Mouse (Mus musculus) embryonic facial prominence, embryonic 12.5 days (tissue): ENCODE results near the gene Serpinb5. TPM values are rescaled to one million over a fixed set of nuclear protein-coding genes. Genes with fewer than 3 reads are reported as not detected.
"Not testable (repeated sequence)": the region's sequence is repeated elsewhere in the genome, so short reads cannot be mapped to it uniquely, and the experiment has no call there.

Experiments used
- ATAC-seq: fragments of 200-750 bp; cut with Nextera tagmentation; 2 replicates; pipeline ENCODE4 v1.8.0; 2017; ENCODE audit not compliant: insufficient number of reproducible peaks, insufficient read depth, low FRiP score, low TSS enrichment
- H3K27ac ChIP-seq: fragments of 300-500 bp; sonication (generic); 2 replicates; pipeline ENCODE4 v1.5.1; 2016; ENCODE audit warnings: mild to moderate bottlenecking
- H3K27me3 ChIP-seq: fragments of 300-500 bp; sonication (generic); 2 replicates; pipeline ENCODE4 v1.6.1; 2016; ENCODE audit warnings: mild to moderate bottlenecking, moderate library complexity
- H3K36me3 ChIP-seq: fragments of 300-500 bp; sonication (generic); 2 replicates; pipeline ENCODE4 v1.6.1; 2016; ENCODE audit warnings: mild to moderate bottlenecking
- H3K4me1 ChIP-seq: fragments of 300-500 bp; sonication (generic); 2 replicates; pipeline ENCODE4 v1.6.1; 2016
- H3K4me2 ChIP-seq: fragments of 300-500 bp; sonication (generic); replicated peaks from 2 replicates; pipeline ENCODE4 v1.6.1; 2016; ENCODE audit warnings: mild to moderate bottlenecking, moderate library complexity
- H3K4me3 ChIP-seq: fragments of 300-500 bp; sonication (generic); 2 replicates; pipeline ENCODE4 v1.5.1; 2016; ENCODE audit warnings: mild to moderate bottlenecking
- H3K9ac ChIP-seq: fragments of 300-500 bp; sonication (generic); 2 replicates; pipeline ENCODE4 v1.6.1; 2016; ENCODE audit warnings: mild to moderate bottlenecking, moderate library complexity
- H3K9me3 ChIP-seq: fragments of 300-500 bp; sonication (generic); 2 replicates; pipeline ENCODE4 v1.6.1; 2016; ENCODE audit warnings: mild to moderate bottlenecking, moderate library complexity
- WGBS: fragments of 180-500 bp; shearing (Covaris S2); methylation state at CpG from one replicate; pipeline ENCODE4 v1.1.7; 2016; 5-methylcytosine and 5-hydroxymethylcytosine counted together
- polyA plus RNA-seq: library from polyadenylated mRNA; unstranded; fragments of >200 nt; fragmentation: Nextera tagmentation; extraction: Ambion mirVana; gene quantifications from 2 replicates; pipeline ENCODE4 v1.2.1, GENCODE M21; 2016

Serpinb5 gene
- polyA plus RNA-seq, 1 experiment from 2014 or later = 1.9 TPM

- Histone ChIP-seq H3K27ac (no peak overlapping the region), H3K9ac (no peak overlapping the region), H3K4me2 (no peak overlapping the region), H3K9me3 (no peaks in the 10 kb centered on the region), H3K4me3 (no peak overlapping the region), H3K36me3 (no peaks in the 10 kb centered on the region), H3K4me1 (no peaks in the 10 kb centered on the region), H3K27me3 (no peaks in the 10 kb centered on the region)
- WGBS = 82% methylated on average over 4 of the region's 4 CpGs
- ATAC-seq = no peak
Measured at GRCm38 (mm10) chr1:106882723-106883122, 21.8 kb downstream of the Serpinb5 start.

- no peaks in the 10 kb centered on the region for H3K4me1 ChIP-seq
- no peak overlapping the region for H3K9ac ChIP-seq
- H3K4me3 ChIP-seq = no peak overlapping the region
- H3K9me3 ChIP-seq = no peaks in the 10 kb centered on the region
- no peak overlapping the region for H3K27ac ChIP-seq
- no peak for ATAC-seq
- no peaks in the 10 kb centered on the region for H3K27me3 ChIP-seq
- no peak overlapping the region for H3K4me2 ChIP-seq
- WGBS = 73% methylated on average over 5 of the region's 5 CpGs
- no peaks in the 10 kb centered on the region for H3K36me3 ChIP-seq
Measured at GRCm38 (mm10) chr1:106883369-106883768, 22.4 kb downstream of the Serpinb5 start.

GRCm38 (mm10) chr1:106883812-106884211 lies 22.8 kb downstream of the Serpinb5 start:
- no peak overlapping the region for H3K4me3 ChIP-seq
- H3K27ac ChIP-seq = no peak overlapping the region
- no peaks in the 10 kb centered on the region for H3K9me3 ChIP-seq
- no peak overlapping the region for H3K9ac ChIP-seq
- 6% methylated on average over 2 of the region's 2 CpGs for WGBS
- no peaks in the 10 kb centered on the region for H3K27me3 ChIP-seq
- no peaks in the 10 kb centered on the region for H3K4me1 ChIP-seq
- no peak for ATAC-seq
- no peak overlapping the region for H3K4me2 ChIP-seq
- H3K36me3 ChIP-seq = no peaks in the 10 kb centered on the region

- H3K27me3 ChIP-seq, H3K4me3 ChIP-seq, H3K4me2 ChIP-seq, H3K9ac ChIP-seq, H3K27ac ChIP-seq, H3K36me3 ChIP-seq, ATAC-seq, H3K4me1 ChIP-seq, H3K9me3 ChIP-seq: not testable (repeated sequence)
Measured at GRCm38 (mm10) chr1:106895142-106895541, 34.2 kb downstream of the Serpinb5 start.

GRCm38 (mm10) chr1:106901406-106901805 lies 40.4 kb downstream of the Serpinb5 start:
- Histone ChIP-seq H3K9ac (no peak overlapping the region), H3K27ac (no peak overlapping the region), H3K9me3 (no peaks in the 10 kb centered on the region), H3K4me3 (no peak overlapping the region), H3K36me3 (no peaks in the 10 kb centered on the region), H3K27me3 (no peaks in the 10 kb centered on the region), H3K4me2 (no peak overlapping the region), H3K4me1 (no peaks in the 10 kb centered on the region)
- ATAC-seq = no peak
- 36% methylated on average over 4 of the region's 4 CpGs for WGBS

- Histone ChIP-seq H3K4me3 (no peak overlapping the region), H3K27me3 (no peaks in the 10 kb centered on the region), H3K9ac (no peak overlapping the region), H3K4me1 (no peaks in the 10 kb centered on the region), H3K9me3 (no peaks in the 10 kb centered on the region), H3K27ac (no peak overlapping the region), H3K36me3 (no peaks in the 10 kb centered on the region), H3K4me2 (no peak overlapping the region)
- ATAC-seq = no peak
- WGBS = 86% methylated on average over 4 of the region's 4 CpGs
Measured at GRCm38 (mm10) chr1:106931954-106932353, 71.0 kb downstream of the Serpinb5 start.

Other genes starting within 250 kb of the Serpinb5 start
- 18.1 TPM in 2 replicates for gene Bcl2, start 146.9 kb upstream of the Serpinb5 start, polyA plus RNA-seq
- 12.5 and 13.4 TPM in 2 replicates for gene Kdsr, start 101.4 kb upstream of the Serpinb5 start, polyA plus RNA-seq
- 70.6 and 72.2 TPM in 2 replicates for gene Vps4b, start 64.4 kb upstream of the Serpinb5 start, polyA plus RNA-seq
- gene Serpinb12, start 73.3 kb downstream of the Serpinb5 start, polyA plus RNA-seq = not detected in 2 replicates
- gene Serpinb13, start 119.8 kb downstream of the Serpinb5 start, polyA plus RNA-seq = not detected in 2 replicates
- not detected in 2 replicates for gene Serpinb3a, start 191.1 kb downstream of the Serpinb5 start, polyA plus RNA-seq
- not detected in 2 replicates for gene Serpinb3d, start 222.3 kb downstream of the Serpinb5 start, polyA plus RNA-seq